In the genomic region with DNA sequence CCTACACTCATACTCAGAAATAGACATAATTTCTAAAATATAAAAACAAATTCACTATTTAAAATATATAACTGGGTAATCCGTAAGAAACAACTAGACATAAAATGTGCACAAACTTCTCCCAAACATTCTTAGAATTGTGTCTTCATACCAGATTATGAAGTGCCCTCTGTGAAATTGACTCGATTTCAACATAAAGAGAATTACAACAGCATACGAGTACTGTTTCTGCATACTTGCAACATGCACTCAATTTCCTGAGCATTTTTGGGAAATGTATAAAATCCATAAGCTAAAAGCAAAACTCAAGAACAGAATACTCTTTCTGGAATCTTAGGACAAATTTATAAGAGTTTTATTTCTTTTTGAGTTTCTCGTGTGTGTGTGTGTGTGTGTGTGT, we compare ENCODE assay signal across 28 mouse cellular contexts. TPM values are rescaled to one million over a fixed set of nuclear protein-coding genes. Genes with fewer than 3 reads are reported as not detected.
A peak's percentile ranks its signal among the peaks of the same experiment; 100 is the strongest.
DNase-seq lines count a peak whose midpoint lies in the region; ATAC-seq and TF ChIP-seq lines count a peak whose summit lies in the region.
"Had no signal": no experiment of that assay in that cellular context is flagged by ENCODE, and none has a peak within 500 bp of the region (broad histone marks: within the 10 kb centered on the region; RNA-seq: fewer than 3 reads in every experiment).

No protein-coding gene starts in this region.

- no peak for TF ChIP-seq CTCF in lung, postnatal 0 days (IDR thresholded peaks at IDR 0.05)
- TF ChIP-seq CTCF in MEL (IDR thresholded peaks at IDR 0.05 in 2 of 3, conservative IDR thresholded peaks at IDR 0.05 in 1 of 3; ENCODE audit: control insufficient read depth in 1 of 3, insufficient read depth in 1 of 3, low read depth in 2 of 3, low read length in 3 of 3, poor library complexity in 1 of 3, severe bottlenecking in 1 of 3), result no peak

- no peak overlapping the region for H3K4me3 ChIP-seq in lung, postnatal 0 days (ENCODE audit: low read depth, low read length)
- H3K4me3 ChIP-seq in MEL (ENCODE audit: control insufficient read depth in 1 of 2, insufficient read depth in 1 of 2, low read depth in 2 of 2, low read length in 2 of 2) (peak overlapping the region in 1 of 2 experiments; percentile 51; a peak in 2 of 4 replicates), macrophage (ENCODE audit: inconsistent target) (0 out of 2 replicates have a peak overlapping the region, but pooled peaks have one; percentile 2)
- no peak overlapping the region for H3K4me3 ChIP-seq in liver, embryonic 11.5 days (ENCODE audit: low read depth, low read length)
- H3K4me3 ChIP-seq: embryonic facial prominence, embryonic 13.5 days; limb, embryonic 13.5 days; midbrain, embryonic 10.5 days had no signal

- H3K36me3 ChIP-seq in lung, postnatal 0 days (ENCODE audit: insufficient read depth, low read length), result no peaks in the 10 kb centered on the region
- H3K36me3 ChIP-seq in MEL (ENCODE audit: control insufficient read depth in 1 of 2, insufficient read depth in 2 of 2, low read length in 2 of 2) (peaks cover 4 to 38% of the 10 kb centered on the region in 2 experiments), macrophage (ENCODE audit: inconsistent target) (no peaks in the 10 kb centered on the region)
- H3K36me3 ChIP-seq in liver, embryonic 11.5 days (ENCODE audit: control insufficient read depth, insufficient read depth, low read length), result no peaks in the 10 kb centered on the region

- no peaks in the 10 kb centered on the region for H3K9me3 ChIP-seq in lung, postnatal 0 days (ENCODE audit: low read length)
- no peaks in the 10 kb centered on the region for H3K9me3 ChIP-seq in MEL (replicated peaks; ENCODE audit: insufficient read depth, low read length)
- no peaks in the 10 kb centered on the region for H3K9me3 ChIP-seq in liver, embryonic 11.5 days (ENCODE audit: control insufficient read depth, low read length)
- H3K9me3 ChIP-seq: embryonic facial prominence, embryonic 13.5 days; limb, embryonic 13.5 days; midbrain, embryonic 10.5 days had no signal

- DNase-seq in lung, postnatal 0 days (ENCODE audit: low spot score), result peak; percentile 71
- DNase-seq in lung, postnatal 10 days, result no peak
- no peak for DNase-seq in MEL (ENCODE audit: low read depth, low spot score)
- no peak for DNase-seq in liver, embryonic 11.5 days (ENCODE audit: low spot score)
- no peak for DNase-seq in adrenal gland, postnatal 14 days
- no peak for DNase-seq in cerebellum, adult 9-11 months
- DNase-seq in B cell, adult 2 months, result no peak
- DNase-seq: adrenal gland, postnatal 36 days; cerebellum, adult 9-10 months; forebrain, postnatal 0 days; heart, adult 18-20 months; heart, postnatal 36 days; thymus, postnatal 36 days had no signal

- TF ChIP-seq EP300 in lung, postnatal 0 days (IDR thresholded peaks at IDR 0.05), result 0 out of 2 replicates have a peak, but pooled peaks have one; percentile 18
- no peak for TF ChIP-seq EP300 in MEL (IDR thresholded peaks at IDR 0.05; ENCODE audit: low read depth in 1 of 2, low read length in 2 of 2)

- no peak for TF ChIP-seq RAD21 in MEL (IDR thresholded peaks at IDR 0.05; ENCODE audit: low read depth, low read length)

- H3K27ac ChIP-seq in lung, postnatal 0 days (ENCODE audit: low read length), result no peak overlapping the region
- H3K27ac ChIP-seq in MEL (ENCODE audit: control insufficient read depth, low read depth, low read length), result no peak overlapping the region
- H3K27ac ChIP-seq in liver, embryonic 11.5 days (ENCODE audit: low read depth, low read length), result no peak overlapping the region
- peak overlapping the region; percentile 31; the same call in 1 of the 2 replicates for H3K27ac ChIP-seq in macrophage
- H3K27ac ChIP-seq: embryonic facial prominence, embryonic 13.5 days; limb, embryonic 13.5 days; midbrain, embryonic 10.5 days had no signal

- H3K27me3 ChIP-seq in lung, postnatal 0 days (replicated peaks; ENCODE audit: insufficient read depth, low read length), result no peaks in the 10 kb centered on the region
- no peaks in the 10 kb centered on the region for H3K27me3 ChIP-seq in MEL (ENCODE audit: control insufficient read depth in 1 of 2, insufficient read depth in 2 of 2, low read length in 2 of 2)
- no peaks in the 10 kb centered on the region for H3K27me3 ChIP-seq in liver, embryonic 11.5 days (replicated peaks; ENCODE audit: control insufficient read depth, insufficient read depth, low read length)
- H3K27me3 ChIP-seq: embryonic facial prominence, embryonic 13.5 days; limb, embryonic 13.5 days had no signal

- peaks cover 56% of the 10 kb centered on the region for H3K79me2 ChIP-seq in MEL (ENCODE audit: control insufficient read depth, insufficient read depth, low read length, poor library complexity)
- peaks cover 74% of the 10 kb centered on the region for H3K79me2 ChIP-seq in macrophage (ENCODE audit: inconsistent target)

- peaks cover 4% of the 10 kb centered on the region for H3K4me1 ChIP-seq in lung, postnatal 0 days (ENCODE audit: insufficient read depth, low read depth, low read length)
- peaks cover 7 to 26% of the 10 kb centered on the region in 2 experiments for H3K4me1 ChIP-seq in MEL (ENCODE audit: control insufficient read depth in 1 of 2, insufficient read depth in 2 of 2, low read length in 2 of 2)
- peaks cover 12% of the 10 kb centered on the region; the same call in 1 of the 2 replicates for H3K4me1 ChIP-seq in liver, embryonic 11.5 days (replicated peaks; ENCODE audit: control insufficient read depth, insufficient read depth, low read length)

- TF ChIP-seq POLR2A in MEL (IDR thresholded peaks at IDR 0.05; ENCODE audit: control insufficient read depth in 1 of 2, insufficient read depth in 1 of 2, low read depth in 1 of 2, low read length in 2 of 2, poor library complexity in 1 of 2), result no peak

- no peak for ATAC-seq in lung, postnatal 0 days
- no peak for ATAC-seq in liver, embryonic 11.5 days (replicated peaks; ENCODE audit: low FRiP score)
- ATAC-seq: forebrain, postnatal 0 days; hindbrain, embryonic 16.5 days; intestine, embryonic 16.5 days had no signal

- WGBS in lung, postnatal 0 days, result 42% methylated on average over 4 of the region's 4 CpGs
- WGBS in liver, embryonic 11.5 days, result 84% methylated on average over 4 of the region's 4 CpGs
- WGBS in macrophage (ENCODE audit: missing documents), result 16% methylated on average over 4 of the region's 4 CpGs

- no peak overlapping the region for H3K4me2 ChIP-seq in lung, postnatal 0 days (replicated peaks; ENCODE audit: low read depth, low read length)
- peak overlapping the region; percentile 25 for H3K4me2 ChIP-seq in liver, embryonic 11.5 days
- H3K4me2 ChIP-seq: embryonic facial prominence, embryonic 13.5 days; limb, embryonic 13.5 days had no signal

- no peak overlapping the region for H3K9ac ChIP-seq in lung, postnatal 0 days (replicated peaks; ENCODE audit: low read depth)
- peak overlapping the region; percentile 50 for H3K9ac ChIP-seq in MEL (ENCODE audit: control insufficient read depth, low read depth, low read length, poor library complexity, severe bottlenecking)
- no peak overlapping the region for H3K9ac ChIP-seq in liver, embryonic 11.5 days (ENCODE audit: low read depth, low read length)
- H3K9ac ChIP-seq: embryonic facial prominence, embryonic 13.5 days; forebrain, postnatal 0 days; limb, embryonic 13.5 days had no signal

TF ChIP-seq in MEL, 35 proteins besides CTCF, POLR2A, EP300 and RAD21 (continues in another document):
- TF ChIP-seq TCF12 (IDR thresholded peaks at IDR 0.05; ENCODE audit: low read depth, low read length) (no peak), BHLHE40 (IDR thresholded peaks at IDR 0.05; ENCODE audit: borderline replicate concordance, low read depth, low read length) (no peak), UBTF (IDR thresholded peaks at IDR 0.05; ENCODE audit: borderline replicate concordance, insufficient read depth, low read depth, low read length) (no peak), POLR2AphosphoS5 (IDR thresholded peaks at IDR 0.05; ENCODE audit: borderline replicate concordance, low read depth, low read length) (no peak), RCOR1 (IDR thresholded peaks at IDR 0.05; ENCODE audit: low read depth, low read length) (no peak)

RNA-seq across cellular contexts. Expression of gene Mtmr3, which starts 2.9 kb away (rescaled TPM):
- 22.0 and 24.6 TPM in 2 replicates for polyA plus RNA-seq in lung, postnatal 0 days (2015; fragmentation: Nextera tagmentation; extraction: Ambion mirVana)
- 31.9 and 36.5 TPM in 2 replicates for total RNA-seq in MEL (2012; rRNA removed)
- polyA plus RNA-seq in MEL (2012; ENCODE audit: insufficient read depth in 1 of 2, insufficient read length in 2 of 2, low read depth in 1 of 2, low replicate concordance in 2 of 2, missing spikeins in 1 of 2), result 10 to 100 TPM in 1 of 2 experiments, not detected in 1; 29.1 TPM
- polyA plus RNA-seq in liver, embryonic 11.5 days (2014; fragmentation: Nextera tagmentation; extraction: Ambion mirVana), result 25.6 and 30.7 TPM in 2 replicates
- total RNA-seq in macrophage (2018; cell fraction: chromatin; rRNA removed), result 100 to 1,000 TPM in 17 of 26 experiments, 10 to 100 TPM in 9; 26.5 to 199 (median 152) TPM
- 10 to 100 TPM; 18.8 to 60.8 (median 54.1) TPM for total RNA-seq in macrophage (2018; cell fraction: cytosol; rRNA removed)
- 100 to 1,000 TPM in 14 of 26 experiments, 10 to 100 TPM in 12; 32.4 to 145 (median 108) TPM for total RNA-seq in macrophage (2018; cell fraction: nucleus; rRNA removed)
- polyA plus RNA-seq in macrophage (2018), result 29.0 to 45.2 TPM (median 31.3 TPM) in 3 replicates
- total RNA-seq in adrenal gland, postnatal 14 days (2021), result 49.8 and 53.9 TPM in 2 replicates

RNA-seq across cellular contexts. Expression of gene Gm11032, which starts 28.1 kb away (rescaled TPM):
- not detected in 2 replicates for polyA plus RNA-seq in lung, postnatal 0 days (2015; fragmentation: Nextera tagmentation; extraction: Ambion mirVana)
- total RNA-seq in MEL (2012; rRNA removed), result not detected in 2 replicates
- polyA plus RNA-seq in MEL (2012; ENCODE audit: insufficient read depth in 1 of 2, insufficient read length in 2 of 2, low read depth in 1 of 2, low replicate concordance in 2 of 2, missing spikeins in 1 of 2), result not detected
- not detected in 2 replicates for polyA plus RNA-seq in liver, embryonic 11.5 days (2014; fragmentation: Nextera tagmentation; extraction: Ambion mirVana)
- total RNA-seq in macrophage (2018; cell fraction: chromatin; rRNA removed), result not detected
- not detected for total RNA-seq in macrophage (2018; cell fraction: cytosol; rRNA removed)
- total RNA-seq in macrophage (2018; cell fraction: nucleus; rRNA removed), result not detected
- not detected in 3 replicates for polyA plus RNA-seq in macrophage (2018)
- total RNA-seq in adrenal gland, postnatal 14 days (2021), result not detected in 2 replicates
- total RNA-seq: adrenal gland, postnatal 36 days; ES-E14; forebrain, postnatal 0 days; heart, adult 18-20 months; heart, postnatal 36 days; layer of hippocampus, postnatal 10 days; left cerebral cortex, postnatal 10 days; midbrain, postnatal 0 days had no signal
- polyA plus RNA-seq: embryonic facial prominence, embryonic 13.5 days; forebrain, postnatal 0 days; heart, embryonic 14.5 days; hindbrain, embryonic 16.5 days; intestine, embryonic 16.5 days; kidney, embryonic 16.5 days; large intestine, adult 2 months; limb, embryonic 13.5 days; lung, embryonic 16.5 days; midbrain, embryonic 10.5 days; midbrain, postnatal 0 days; testis, adult 2 months had no signal

RNA-seq across cellular contexts. Expression of gene Ascc2, which starts 45.7 kb away (rescaled TPM):
- 21.7 and 25.3 TPM in 2 replicates for polyA plus RNA-seq in lung, postnatal 0 days (2015; fragmentation: Nextera tagmentation; extraction: Ambion mirVana)
- total RNA-seq in MEL (2012; rRNA removed), result 27.5 and 29.4 TPM in 2 replicates
- polyA plus RNA-seq in MEL (2012; ENCODE audit: insufficient read depth in 1 of 2, insufficient read length in 2 of 2, low read depth in 1 of 2, low replicate concordance in 2 of 2, missing spikeins in 1 of 2) (10 to 100 TPM; 43.5 to 98.2 TPM), macrophage (2018) (29.1 to 42.2 TPM (median 35.1 TPM) in 3 replicates)
- 41.4 and 43.0 TPM in 2 replicates for polyA plus RNA-seq in liver, embryonic 11.5 days (2014; fragmentation: Nextera tagmentation; extraction: Ambion mirVana)
- total RNA-seq in macrophage (2018; cell fraction: chromatin; rRNA removed), result 100 to 1,000 TPM in 23 of 26 experiments, 10 to 100 TPM in 3; 65.7 to 166 (median 132) TPM
- total RNA-seq in macrophage (2018; cell fraction: cytosol; rRNA removed), result 10 to 100 TPM; 28.6 to 47.9 (median 37.2) TPM
- total RNA-seq in macrophage (2018; cell fraction: nucleus; rRNA removed), result 100 to 1,000 TPM in 8 of 26 experiments, 10 to 100 TPM in 18; 61.1 to 135 (median 87.7) TPM
- 31.3 and 36.4 TPM in 2 replicates for total RNA-seq in adrenal gland, postnatal 14 days (2021)
